Mouse (Mus musculus): Measurements from ENCODE around the gene Gm17651.

Gm17651 gene

GRCm38 (mm10) chr3:97674644-97675110, at the start of gene Gm17651:
Gene Gm17651, minus strand, starts transcription at chr3:97674694.
- DNase-seq, result no peak

DNA sequence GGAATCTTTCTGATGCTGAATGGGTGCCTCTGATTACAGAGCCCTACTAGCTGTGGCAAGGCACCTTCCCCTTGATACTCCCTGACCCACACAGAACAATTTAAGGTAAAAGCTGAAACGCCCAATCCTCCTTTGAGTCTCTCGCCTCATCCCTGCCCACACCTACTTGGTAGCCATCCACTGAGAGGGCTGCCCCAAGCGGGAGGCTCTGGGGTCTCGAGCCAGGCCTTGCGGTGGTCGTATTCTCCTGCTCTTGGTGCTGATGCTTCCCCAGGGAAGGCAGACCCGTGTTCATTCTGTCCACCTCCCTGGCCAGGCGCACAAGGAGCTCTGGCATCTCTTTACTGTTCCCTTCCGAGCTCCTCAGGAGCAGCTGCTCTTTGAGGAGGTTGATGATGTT, 44.6 kb upstream of the Gm17651 start:
- DNase-seq, result no peak

- no peak for DNase-seq
Measured at GRCm38 (mm10) chr3:97715922-97716321, 41.4 kb upstream of the Gm17651 start.

GRCm38 (mm10) chr3:97710881-97711280, 36.4 kb upstream of the Gm17651 start:
- DNase-seq, result no peak

GRCm38 (mm10) chr3:97710134-97710533, 35.6 kb upstream of the Gm17651 start:
- no peak for DNase-seq

DNA sequence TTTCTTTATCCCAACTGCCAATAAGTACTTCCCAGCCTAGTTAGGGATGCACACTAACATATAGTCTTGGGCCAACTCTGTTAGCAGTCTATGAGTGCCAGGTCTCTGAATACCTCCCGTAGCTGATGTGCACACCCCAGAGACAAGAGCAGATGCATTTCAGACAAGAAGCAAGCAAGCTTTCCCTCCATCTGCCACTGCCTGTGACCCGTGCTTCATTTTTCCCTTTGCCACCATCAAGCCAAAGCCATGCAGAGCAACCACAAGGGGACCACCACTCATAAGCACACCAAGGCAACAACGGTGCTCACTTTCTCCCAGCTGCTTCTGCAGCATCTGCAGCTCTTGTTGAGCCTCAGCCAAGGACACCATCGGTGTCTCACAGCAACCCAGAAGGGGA, 32.1 kb upstream of the Gm17651 start:
- DNase-seq, result no peak

GRCm38 (mm10) chr3:97705508-97705907, 31.0 kb upstream of the Gm17651 start:
- no peak for DNase-seq

GRCm38 (mm10) chr3:97702448-97703080, 28.1 kb upstream of the Gm17651 start:
- DNase-seq, result no peak

DNA sequence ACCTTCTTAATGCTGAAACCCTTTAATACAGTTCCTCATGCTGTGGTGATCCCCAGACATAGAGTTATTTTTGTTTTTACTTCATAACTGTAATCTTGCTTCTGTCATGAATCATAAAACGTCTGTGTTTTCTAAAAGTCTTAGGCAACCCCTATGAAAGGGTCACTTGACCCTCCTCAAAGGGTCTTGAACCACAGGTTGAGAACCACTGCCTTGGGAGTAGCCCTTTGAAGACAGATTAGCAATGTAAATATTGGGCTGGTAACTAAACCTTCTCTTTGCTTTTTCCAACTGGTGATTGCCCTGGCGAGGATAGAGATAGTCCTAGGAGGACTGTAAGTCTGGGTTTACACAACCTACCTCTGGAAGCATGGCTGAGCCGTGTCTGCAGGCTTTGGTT, 26.7 kb upstream of the Gm17651 start:
- no peak for DNase-seq

DNA sequence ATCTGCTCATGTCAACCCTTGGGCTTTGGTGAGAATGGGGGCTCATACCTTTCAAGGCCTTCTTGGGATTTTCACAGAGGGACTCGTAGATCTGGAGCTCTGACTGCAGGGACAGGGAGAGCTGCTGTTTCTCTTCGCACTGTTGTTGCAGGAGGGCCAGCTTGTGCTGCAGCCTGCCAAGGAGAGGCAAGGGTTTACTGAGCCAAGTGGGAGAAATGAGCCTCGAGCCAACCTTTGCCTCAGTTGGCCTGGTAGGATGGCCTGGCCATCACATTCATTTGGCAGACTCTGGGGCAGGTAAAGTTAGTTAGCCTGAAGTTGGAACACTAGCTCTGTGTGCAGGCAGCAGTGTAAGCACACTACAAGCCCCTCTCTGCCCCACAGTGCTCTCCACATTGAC, 24.6 kb upstream of the Gm17651 start:
- no peak for DNase-seq

GRCm38 (mm10) chr3:97697291-97697690, 22.8 kb upstream of the Gm17651 start:
- peak; percentile 54 to 55 for DNase-seq

DNA sequence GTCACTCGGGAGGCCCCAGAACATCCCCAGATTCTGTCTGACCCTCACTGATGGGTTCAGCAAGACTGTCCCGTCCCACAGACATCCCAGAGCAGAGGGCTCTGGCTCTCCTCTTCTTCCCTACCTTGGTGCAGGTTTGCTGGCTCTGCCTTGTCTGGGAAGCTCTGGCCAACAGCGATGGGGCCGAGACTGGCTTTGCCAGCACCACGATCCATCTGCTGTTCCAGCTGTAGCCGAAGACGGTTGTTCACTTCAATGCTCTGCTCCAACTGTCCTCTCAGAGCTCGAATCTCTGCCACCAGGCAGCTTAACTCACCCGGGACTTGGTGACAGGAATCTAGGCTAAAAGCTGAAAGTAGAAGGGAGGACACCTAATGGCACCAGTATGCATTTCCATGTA, 22.4 kb upstream of the Gm17651 start:
- DNase-seq, result no peak

DNA sequence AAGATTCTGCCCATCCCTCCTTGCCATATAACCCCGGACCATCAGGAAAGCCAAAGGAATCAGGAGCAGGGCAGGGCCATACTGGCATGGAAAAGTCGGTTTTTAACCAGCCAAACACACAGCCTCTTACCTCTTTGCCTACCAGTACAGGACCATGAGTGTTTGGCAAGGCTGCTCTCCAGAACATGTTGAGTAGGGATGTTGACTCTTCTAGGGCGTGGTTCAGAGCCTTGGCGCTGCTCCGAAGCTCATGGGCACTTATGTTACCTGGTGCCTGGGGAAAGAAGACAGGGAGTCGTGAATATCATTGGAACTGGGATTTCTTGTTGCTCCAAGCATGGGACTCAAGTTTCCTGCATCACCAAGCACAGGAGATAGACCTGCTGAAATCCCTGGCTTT, 19.3 kb upstream of the Gm17651 start:
- no peak for DNase-seq

DNA sequence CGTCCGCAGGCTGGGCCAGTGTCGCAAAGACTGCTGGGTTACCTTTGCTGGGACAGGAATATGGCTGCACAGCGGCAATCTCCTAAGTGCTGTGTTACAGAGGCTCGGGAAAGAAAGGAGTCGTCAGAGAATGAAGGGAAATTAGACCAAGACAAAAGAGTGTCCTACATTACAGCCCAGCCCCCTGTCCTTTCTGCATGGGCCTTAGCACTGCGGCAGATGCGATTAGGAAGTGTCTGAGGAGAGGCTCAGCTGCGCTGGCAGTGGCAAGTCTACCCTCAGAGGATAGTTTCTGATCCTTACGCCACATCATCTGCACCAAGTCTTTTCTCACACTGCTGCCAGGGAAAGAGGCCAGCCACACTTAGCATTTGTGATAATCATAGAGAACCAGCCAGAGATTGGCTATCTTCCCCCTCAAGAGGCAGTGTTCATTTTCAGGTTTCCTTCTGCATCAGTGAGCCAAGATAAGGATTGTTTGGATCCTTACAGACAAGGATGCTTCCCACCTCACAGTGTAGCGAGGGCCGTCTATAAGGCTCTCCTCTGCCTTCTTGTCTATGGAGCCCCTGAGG, 17.0 kb upstream of the Gm17651 start:
- DNase-seq, result no peak

- peak; percentile 65 to 66 for DNase-seq
Measured at GRCm38 (mm10) chr3:97690590-97690989, 16.1 kb upstream of the Gm17651 start.

DNA sequence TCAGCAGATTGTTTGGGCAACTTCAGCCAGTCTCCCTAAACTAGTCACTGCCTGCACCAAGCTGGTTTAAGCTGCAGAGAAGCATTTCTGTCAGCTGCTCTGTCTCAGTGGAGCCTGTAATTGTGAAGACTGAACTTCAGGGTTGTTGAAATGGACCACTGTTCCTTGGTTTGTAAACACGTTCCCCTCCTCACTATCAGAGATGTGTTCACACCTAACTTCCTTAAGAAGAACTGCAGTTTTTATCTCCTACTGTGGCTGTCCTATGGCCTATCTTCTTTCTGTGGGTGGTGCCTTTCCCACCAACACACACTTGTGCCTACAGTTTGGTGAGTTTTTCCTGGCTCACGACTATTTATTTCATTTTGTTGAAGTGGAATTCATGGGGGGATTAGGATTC, 14.8 kb upstream of the Gm17651 start:
- DNase-seq, result no peak

GRCm38 (mm10) chr3:97686372-97687117, 12.1 kb upstream of the Gm17651 start:
- DNase-seq, result no peak

- DNase-seq, result peak; percentile 42 to 43
Measured at GRCm38 (mm10) chr3:97683560-97684195, 9.2 kb upstream of the Gm17651 start.

GRCm38 (mm10) chr3:97682576-97682975, 8.1 kb upstream of the Gm17651 start:
- no peak for DNase-seq

DNA sequence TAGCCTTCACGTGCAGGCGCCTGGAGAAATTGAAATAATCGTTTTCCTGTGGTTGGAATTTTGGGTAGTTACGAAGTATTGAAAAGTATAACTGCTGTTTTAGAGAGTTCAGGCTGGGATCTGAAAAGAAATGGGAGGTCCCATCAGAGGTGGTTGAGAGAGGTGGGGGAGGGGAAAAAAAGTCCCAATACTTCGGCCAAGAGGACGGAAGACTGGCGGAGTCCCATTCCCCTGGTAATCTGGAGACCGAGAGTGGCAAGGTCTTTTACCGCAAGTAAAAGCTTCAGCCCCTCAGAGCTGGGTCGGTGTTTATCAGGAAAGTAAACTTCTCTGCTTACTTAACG, 7.6 kb upstream of the Gm17651 start:
- no peak for DNase-seq

- peak; percentile 85 to 90 for DNase-seq
Measured at GRCm38 (mm10) chr3:97681321-97682158, 7.0 kb upstream of the Gm17651 start.

GRCm38 (mm10) chr3:97680631-97681320, 6.3 kb upstream of the Gm17651 start:
- DNase-seq, result peak; percentile 66 to 89
